Mouse (Mus musculus) T-helper 17 cell (primary cell): Measurements from ENCODE around the gene Sh2d6.

Source experiments
- in situ Hi-C, 2 experiments: fragments of 300-600 bp; cut with MboI, MseI; formaldehyde crosslinking; loops; 1 replicate in 1 of 2; 2 replicates in 1 of 2; pipeline ENCODE4 v1.15.1; 2025; ENCODE audit warnings: high pct_unique_total_duplicates in 2 of 2

The Sh2d6 gene

GRCm38 (mm10) chr6:72465361-72466157, 55.9 kb downstream of the Sh2d6 start:
- in situ Hi-C loops, result no loop called here
